Mouse (Mus musculus) CD4-positive, CD25-positive, alpha-beta regulatory T cell, adult 9 weeks (primary cell): ENCODE data around the gene Vpreb1. TPM values are rescaled to one million over a fixed set of nuclear protein-coding genes. Genes with fewer than 3 reads are reported as not detected.

Experiments used
- polyA plus RNA-seq: library from polyadenylated mRNA; unstranded; fragments of 100-300 nt; shearing (Covaris generic); gene quantifications from one replicate; pipeline ENCODE4 v1.2.1, GENCODE M21; 2017

Gene Vpreb1
- 2.6 TPM for polyA plus RNA-seq

GRCm38 (mm10) chr16:16870617-16871331 lies at the start of gene Vpreb1, which contains the start of gene Top3b:
TSS of gene Vpreb1 (minus strand) at chr16:16870843.
TSS of gene Top3b (plus strand) at chr16:16870736.

GRCm38 (mm10) chr16:16896382-16897055 lies 25.9 kb upstream of the Vpreb1 start, which contains the start of gene Ppm1f:
TSS of gene Ppm1f (plus strand) at chr16:16896469.

GRCm38 (mm10) chr16:16863978-16864377 lies 6.7 kb downstream of the Vpreb1 start, which contains the start of gene Igll1:
TSS of gene Igll1 (minus strand) at chr16:16863985.

GRCm38 (mm10) chr16:16828757-16829615 lies 41.7 kb downstream of the Vpreb1 start, which contains the start of gene Spag6l:
TSS of gene Spag6l (minus strand) at chr16:16829456.

Other genes starting within 250 kb of the Vpreb1 start
- not detected for gene Olfr19, start 194.4 kb downstream of the Vpreb1 start, polyA plus RNA-seq
- 0.29 TPM for gene Spag6l, start 41.4 kb downstream of the Vpreb1 start, polyA plus RNA-seq
- gene Igll1, start 6.9 kb downstream of the Vpreb1 start, polyA plus RNA-seq, result not detected
- gene Top3b, start 107 bp downstream of the Vpreb1 start, polyA plus RNA-seq, result 122 TPM
- 31.3 TPM for gene Ppm1f, start 25.6 kb upstream of the Vpreb1 start, polyA plus RNA-seq
- gene Mapk1, start 112.5 kb upstream of the Vpreb1 start, polyA plus RNA-seq, result 28.7 TPM
- 4.0 TPM for gene Ypel1, start 198.9 kb upstream of the Vpreb1 start, polyA plus RNA-seq
- gene Ppil2, start 240.4 kb upstream of the Vpreb1 start, polyA plus RNA-seq, result 261 TPM